Mouse (Mus musculus): ENCODE results near the gene Prr12.

Gene Prr12

DNA sequence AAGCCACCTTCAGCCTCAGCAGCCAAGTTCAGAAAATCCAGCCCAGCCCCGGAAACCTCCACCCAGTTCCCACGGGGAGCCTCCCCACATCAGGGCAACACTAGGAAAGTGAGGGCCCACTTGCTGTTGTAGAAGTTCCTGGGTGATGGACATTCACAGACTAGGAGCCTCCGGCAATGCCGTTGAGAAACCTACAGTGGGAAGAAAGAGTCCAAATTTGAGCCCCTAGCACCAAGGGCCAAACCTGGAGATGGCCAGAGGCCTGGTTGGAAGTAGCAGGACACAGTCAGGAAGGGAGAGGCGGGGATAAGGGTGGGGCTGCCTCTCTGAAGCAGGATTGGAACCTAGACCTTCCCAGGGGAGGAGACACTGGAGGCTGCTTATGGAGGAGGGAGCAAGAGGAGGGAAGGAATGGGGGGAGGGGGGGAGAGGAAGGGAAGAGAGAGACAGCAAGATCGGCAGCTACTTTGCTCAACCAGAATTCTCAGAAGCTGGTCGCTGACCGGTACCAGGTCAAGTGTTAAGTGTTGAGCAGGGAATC, 33.6 kb downstream of the Prr12 start:
- no peak for DNase-seq

- DNase-seq, result peak; percentile 78
These were observed 35.2 kb downstream of the Prr12 start, which contains the start of gene Rras for GRCm38 (mm10) chr7:45017242-45018061. Gene Rras, plus strand, starts transcription at chr7:45017961.

GRCm38 (mm10) chr7:45016761-45017160, 35.9 kb downstream of the Prr12 start:
- no peak for DNase-seq

DNA sequence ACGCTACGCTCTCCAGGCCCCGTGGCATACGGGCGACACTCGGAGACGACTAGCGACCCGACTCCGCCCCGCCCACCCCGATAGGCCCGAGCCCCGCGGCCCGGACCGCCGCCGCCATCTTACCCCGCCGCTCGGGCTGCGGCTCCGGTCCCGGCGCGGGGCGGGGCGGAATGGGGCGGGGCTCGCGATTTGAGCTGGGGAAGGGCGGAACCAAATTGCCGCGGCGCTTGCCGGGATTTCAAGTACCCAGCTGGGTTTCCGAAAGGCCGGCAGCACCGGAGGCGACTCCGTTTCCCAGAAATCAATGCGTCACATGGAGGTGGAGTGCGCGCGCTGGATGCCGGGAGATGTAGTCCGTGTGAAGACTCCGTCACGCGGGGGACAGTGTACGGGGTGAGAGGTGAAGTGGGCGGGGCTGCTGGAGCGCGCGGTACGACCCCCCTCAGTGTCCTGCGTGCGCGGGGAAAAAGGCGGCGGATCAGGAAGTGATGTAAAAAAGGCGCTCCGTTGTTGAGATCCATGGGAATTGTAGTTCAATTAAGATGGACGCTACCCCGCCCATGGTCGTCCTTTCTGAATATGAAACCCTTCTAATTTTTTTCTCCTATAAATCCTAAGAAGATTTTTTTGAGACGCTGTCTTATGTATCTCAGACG, 36.6 kb downstream of the Prr12 start, which contains the start of gene Scaf1:
Scaf1 (minus strand) TSS at position 407 of the 656 bp plus-strand sequence.
- peak; percentile 99 for DNase-seq

GRCm38 (mm10) chr7:45015344-45015956, 37.2 kb downstream of the Prr12 start:
- DNase-seq, result no peak

- DNase-seq, result no peak
These were observed 38.6 kb downstream of the Prr12 start for GRCm38 (mm10) chr7:45014096-45014451.

DNA sequence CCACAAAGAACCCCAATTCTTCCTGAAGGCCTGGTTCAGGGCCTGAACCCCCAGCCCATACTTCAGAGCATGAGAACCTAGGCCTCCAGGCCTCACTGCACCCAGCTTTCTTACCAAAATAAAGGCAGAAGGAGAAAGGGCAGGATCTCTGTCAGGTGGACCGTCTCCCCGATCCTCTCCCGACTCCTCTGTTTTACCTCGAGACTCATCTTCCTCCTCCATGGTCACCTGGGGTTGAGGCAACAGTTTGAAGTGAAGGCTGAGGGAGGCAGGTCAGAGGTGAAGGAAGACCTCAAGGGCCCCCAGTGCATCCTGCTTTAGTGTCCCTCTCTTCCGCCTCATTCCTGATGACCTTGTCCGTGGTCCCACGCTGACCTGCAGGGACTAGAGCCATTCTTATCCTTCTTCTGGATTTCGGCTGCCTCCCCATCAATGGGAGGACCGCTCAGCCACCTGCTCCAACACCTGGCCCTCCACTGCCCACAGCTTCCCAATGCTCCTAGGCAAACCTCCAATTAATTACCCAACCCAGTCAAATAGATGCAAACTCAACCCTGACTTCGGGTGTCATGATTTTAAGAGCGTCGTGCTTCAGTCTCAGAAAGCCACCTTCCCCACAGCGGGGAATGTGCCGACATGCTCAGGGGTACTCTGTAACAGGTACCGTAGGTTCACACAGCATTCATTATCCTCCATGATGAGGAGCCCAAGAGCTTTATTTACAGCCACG, 39.1 kb downstream of the Prr12 start:
- DNase-seq, result no peak

DNA sequence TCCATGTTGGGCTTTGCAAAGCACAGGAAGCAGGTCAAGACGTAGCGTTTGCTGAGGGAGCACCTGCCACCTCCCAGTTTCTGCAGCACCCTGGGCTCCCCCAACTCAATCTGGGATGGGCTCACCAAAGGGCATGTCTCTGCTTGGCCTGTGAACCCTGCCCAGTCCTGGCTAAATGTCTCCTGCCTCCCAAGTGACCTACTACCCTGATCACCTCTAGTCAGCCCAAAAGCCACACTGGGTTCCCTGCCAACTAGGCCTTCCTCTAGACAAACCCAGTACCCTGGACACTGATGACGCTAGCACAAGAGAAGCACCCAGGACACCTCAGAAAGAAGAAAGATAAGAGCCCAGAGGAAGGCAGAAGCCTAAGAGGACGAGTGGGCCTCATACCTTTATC, 39.9 kb downstream of the Prr12 start:
- no peak for DNase-seq

DNA sequence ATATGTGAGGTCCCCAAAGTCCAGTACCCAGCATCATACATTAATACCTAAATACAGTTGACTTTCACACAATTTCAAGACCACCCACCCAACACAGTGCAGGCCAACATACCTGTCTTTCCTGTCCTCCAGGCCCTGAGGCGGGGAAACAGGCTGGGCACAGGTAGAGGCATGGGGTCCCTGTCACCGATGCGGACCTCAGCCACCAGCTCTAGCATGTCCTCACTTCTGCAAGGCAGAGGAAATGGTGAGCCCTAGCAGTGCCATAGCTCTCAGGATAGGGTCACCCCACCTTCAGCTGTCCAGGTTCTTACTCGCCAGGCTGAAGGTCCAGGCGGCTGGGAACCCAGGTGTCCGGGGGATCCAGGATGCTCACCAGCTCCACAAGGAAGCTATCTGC, 40.7 kb downstream of the Prr12 start:
- no peak for DNase-seq

GRCm38 (mm10) chr7:45008411-45008810, 44.3 kb downstream of the Prr12 start:
- no peak for DNase-seq

GRCm38 (mm10) chr7:45007846-45008245, 44.8 kb downstream of the Prr12 start:
- DNase-seq, result no peak

GRCm38 (mm10) chr7:45007141-45007540, 45.5 kb downstream of the Prr12 start:
- no peak for DNase-seq

DNA sequence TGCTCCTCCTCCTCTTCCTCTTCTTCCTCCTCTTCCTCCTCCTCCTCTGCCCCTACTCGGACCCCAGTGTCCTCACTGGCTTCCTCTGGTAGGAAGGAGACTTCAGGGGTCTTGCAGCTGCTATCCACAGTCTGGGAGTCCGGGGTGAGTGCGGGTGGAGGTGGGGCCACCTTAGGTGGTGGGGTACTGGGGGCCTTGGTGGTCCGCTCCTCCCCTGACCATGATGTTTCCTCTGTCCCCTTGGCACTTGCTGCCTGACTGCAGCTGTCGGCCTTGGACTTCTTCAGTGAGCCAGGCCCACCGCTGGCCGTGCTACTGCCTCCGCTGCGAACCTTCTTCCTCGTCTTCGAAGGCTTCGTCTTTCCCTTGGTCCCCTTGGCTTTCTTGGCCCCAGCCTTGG, 46.2 kb downstream of the Prr12 start:
- no peak for DNase-seq

DNA sequence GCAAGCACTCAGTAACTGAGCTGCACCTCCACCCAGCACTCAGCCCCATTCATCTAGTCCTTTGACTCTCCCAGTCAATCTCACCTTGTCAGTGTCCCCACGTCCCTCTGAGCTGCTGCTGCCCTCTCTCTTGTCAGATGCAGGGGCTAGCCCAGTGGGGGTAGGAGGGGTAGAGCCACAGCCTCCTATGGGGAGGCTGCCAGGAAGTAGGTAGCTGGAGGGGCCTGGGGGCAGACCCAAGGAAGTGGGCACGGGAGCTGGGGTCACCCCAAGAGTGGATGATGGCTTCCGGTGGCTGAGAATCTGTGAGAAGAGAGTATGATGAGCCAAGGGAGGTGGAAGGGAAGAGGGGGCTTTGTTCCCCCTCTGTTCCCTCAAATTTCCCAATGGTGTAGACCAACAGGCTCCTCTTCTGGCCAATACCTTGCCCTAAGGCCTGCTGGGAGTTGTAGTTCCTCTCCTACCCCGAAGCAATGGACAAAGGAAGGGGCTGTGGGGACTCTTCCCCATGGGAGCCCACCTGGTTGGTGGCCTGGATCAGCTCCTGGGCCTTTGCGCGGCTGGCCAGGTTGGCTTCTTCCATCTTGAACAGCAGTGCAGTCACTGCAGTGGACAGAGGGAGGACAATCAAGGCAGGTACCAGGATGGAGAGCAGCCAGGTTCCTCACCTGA, 47.2 kb downstream of the Prr12 start:
- DNase-seq, result no peak

GRCm38 (mm10) chr7:45004546-45004945, 48.1 kb downstream of the Prr12 start:
- DNase-seq, result no peak

DNA sequence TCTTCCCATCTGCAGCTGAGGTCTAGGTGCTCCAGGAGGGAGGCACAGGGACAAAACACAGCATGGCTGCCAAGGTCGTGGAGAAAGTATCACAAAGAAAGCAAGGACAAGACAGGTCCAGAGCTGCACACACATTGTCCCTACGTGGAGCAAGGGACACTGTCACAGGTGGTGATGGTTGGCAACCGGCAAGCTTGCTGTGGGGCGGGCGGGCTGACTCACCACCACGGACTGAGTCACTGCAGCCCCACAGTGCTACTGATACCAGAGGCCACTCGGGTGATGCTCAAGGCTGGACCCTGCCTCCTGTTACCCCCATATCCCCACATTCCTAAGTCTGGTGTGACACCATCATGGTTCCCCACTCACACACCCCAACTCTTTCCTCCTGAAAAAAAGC, 50.2 kb downstream of the Prr12 start:
- peak; percentile 39 for DNase-seq

- no peak for DNase-seq
These were observed 52.1 kb downstream of the Prr12 start for GRCm38 (mm10) chr7:45000539-45001114.

DNA sequence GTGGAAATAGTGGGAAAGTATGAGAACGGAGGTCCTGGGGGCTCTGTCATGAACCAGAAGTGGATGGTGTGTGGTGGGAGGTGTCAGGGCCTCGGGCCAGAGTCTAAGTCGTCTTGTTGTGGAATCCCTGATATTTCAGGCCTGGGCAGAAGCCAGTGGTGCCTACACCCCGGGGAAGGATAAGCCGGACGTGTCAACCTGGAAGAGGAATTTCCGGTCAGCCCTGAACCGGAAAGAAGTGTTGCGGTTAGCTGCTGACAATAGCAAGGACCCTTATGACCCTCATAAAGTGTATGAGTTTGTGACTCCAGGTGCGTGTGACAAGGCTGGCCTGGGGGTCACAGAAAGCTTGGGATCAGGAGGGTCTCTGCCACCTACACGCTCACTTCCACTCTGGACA, 52.9 kb downstream of the Prr12 start:
- no peak for DNase-seq

DNA sequence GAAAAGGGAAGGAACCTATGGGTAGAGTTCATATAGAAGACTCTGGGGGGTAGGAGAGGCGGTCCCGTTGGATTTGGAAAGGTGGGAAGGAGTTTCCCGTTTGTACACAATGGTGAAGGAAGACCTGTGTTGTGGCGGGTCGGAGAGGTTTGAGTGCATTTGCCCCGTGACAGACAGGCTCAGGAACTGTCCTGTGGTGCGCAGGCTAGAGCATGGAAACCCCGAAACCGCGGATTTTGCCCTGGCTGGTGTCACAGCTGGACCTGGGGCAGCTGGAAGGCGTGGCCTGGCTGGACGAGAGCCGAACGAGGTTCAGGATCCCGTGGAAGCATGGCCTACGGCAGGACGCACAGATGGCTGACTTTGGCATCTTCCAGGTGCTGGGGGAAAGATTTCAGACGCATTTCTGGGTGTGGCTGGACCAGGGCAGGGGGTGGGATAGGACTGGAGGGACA, 54.2 kb downstream of the Prr12 start, which contains the start of gene Bcl2l12:
Bcl2l12 (minus strand) TSS at position 212 of the 455 bp plus-strand sequence.
- no peak for DNase-seq

DNA sequence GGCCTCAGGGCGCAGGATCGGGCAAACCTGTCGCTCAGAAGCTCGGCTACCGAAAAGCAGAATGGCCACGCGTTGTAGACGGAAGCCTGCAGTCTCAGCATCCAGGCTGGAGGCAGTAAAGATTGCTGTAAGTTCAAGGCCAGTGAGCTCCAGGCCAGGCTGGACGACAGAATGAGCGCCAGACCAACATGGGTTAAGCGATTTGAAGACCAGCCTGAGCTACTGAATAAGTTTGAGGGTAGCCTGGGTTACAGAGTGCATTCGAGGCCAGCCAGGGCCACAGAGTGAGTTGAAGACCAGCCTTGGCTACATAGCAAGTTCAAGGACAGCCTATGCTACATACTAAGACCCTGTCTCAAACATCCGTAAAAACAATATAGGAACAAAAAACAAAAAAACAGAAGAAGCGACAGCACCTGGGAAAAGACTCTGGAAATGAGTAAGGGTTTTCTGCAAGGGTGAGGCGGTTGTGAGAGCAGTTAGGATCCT, 54.7 kb downstream of the Prr12 start:
- DNase-seq, result no peak

- peak; percentile 97 for DNase-seq
These were observed 55.3 kb downstream of the Prr12 start, which contains the start of gene Irf3 for GRCm38 (mm10) chr7:44997231-44997939. Gene Irf3, plus strand, starts transcription at chr7:44997648.

Data from cerebellum, adult 8-10 months (tissue).